Mouse (Mus musculus) forebrain, postnatal 0 days (tissue): ENCODE measurements around the gene Ficd. TPM values are rescaled to one million over a fixed set of nuclear protein-coding genes. Genes with fewer than 3 reads are reported as not detected.
"Not testable (repeated sequence)": the region's sequence is repeated elsewhere in the genome, so short reads cannot be mapped to it uniquely, and the experiment has no call there.

Experiments
- ATAC-seq: fragments of 200-750 bp; cut with Nextera tagmentation; 2 replicates; pipeline ENCODE4 v1.8.0; 2017; ENCODE audit warnings: mild to moderate bottlenecking, moderate library complexity
- DNase-seq: peaks from one replicate; pipeline ENCODE4 v3.0.0-alpha.2; 2015
- H3K27ac ChIP-seq: fragments of 300-500 bp; sonication (generic); 2 replicates; pipeline ENCODE4 v1.5.1; 2014; ENCODE audit warnings: low read depth, mild to moderate bottlenecking, antibody characterized with exemption, low read length, moderate library complexity, mixed read lengths
- H3K27me3 ChIP-seq: fragments of 300-500 bp; sonication (generic); 2 replicates; pipeline ENCODE4 v1.6.1; 2014; ENCODE audit warnings: mild to moderate bottlenecking, low read length, mixed read lengths; ENCODE audit not compliant: insufficient read depth
- H3K36me3 ChIP-seq: fragments of 300-500 bp; sonication (generic); 2 replicates; pipeline ENCODE4 v1.6.1; 2014; ENCODE audit warnings: mild to moderate bottlenecking, moderate library complexity; ENCODE audit not compliant: insufficient read depth
- H3K4me1 ChIP-seq: fragments of 300-500 bp; sonication (generic); 2 replicates; pipeline ENCODE4 v1.6.1; 2014; ENCODE audit warnings: antibody characterized with exemption; ENCODE audit not compliant: insufficient read depth
- H3K4me2 ChIP-seq: fragments of 300-500 bp; sonication (generic); 2 replicates; pipeline ENCODE4 v1.6.1; 2014; ENCODE audit warnings: low read depth, mild to moderate bottlenecking, moderate library complexity
- H3K4me3 ChIP-seq: fragments of 300-500 bp; sonication (generic); 2 replicates; pipeline ENCODE4 v1.5.1; 2014; ENCODE audit warnings: low read depth, low read length, mixed read lengths
- H3K9ac ChIP-seq: fragments of 300-500 bp; sonication (generic); 2 replicates; pipeline ENCODE4 v1.6.1; 2014; ENCODE audit warnings: mild to moderate bottlenecking
- H3K9me3 ChIP-seq: fragments of 300-500 bp; sonication (generic); 2 replicates; pipeline ENCODE4 v1.6.1; 2016; ENCODE audit warnings: low read length
- CTCF ChIP-seq: sonication (generic); IDR thresholded peaks from 2 replicates; pipeline ENCODE4 v1.5.1; 2016; ENCODE audit warnings: antibody characterized with exemption, control low read depth, low read depth
- WGBS: fragments of 180-500 bp; shearing (Covaris S2); extraction: QIAGEN DNeasy Blood & Tissue Kit; methylation state at CpG from one replicate; pipeline ENCODE4 v1.1.7; 2014; 5-methylcytosine and 5-hydroxymethylcytosine counted together
- polyA plus RNA-seq: library from polyadenylated mRNA; unstranded; fragments of >200 nt; fragmentation: Nextera tagmentation; extraction: Ambion mirVana; gene quantifications from 2 replicates; pipeline ENCODE4 v1.2.1, GENCODE M21; 2015
- total RNA-seq: library from RNA; depleted of rRNA; stranded (reverse); fragments of >200 nt; gene quantifications from 2 replicates; pipeline ENCODE4 v1.2.3, GENCODE M21; 2014

Ficd gene
- total and polyA plus RNA-seq, 2 experiments from 2014 or later: 8.0 to 9.2 TPM

DNA sequence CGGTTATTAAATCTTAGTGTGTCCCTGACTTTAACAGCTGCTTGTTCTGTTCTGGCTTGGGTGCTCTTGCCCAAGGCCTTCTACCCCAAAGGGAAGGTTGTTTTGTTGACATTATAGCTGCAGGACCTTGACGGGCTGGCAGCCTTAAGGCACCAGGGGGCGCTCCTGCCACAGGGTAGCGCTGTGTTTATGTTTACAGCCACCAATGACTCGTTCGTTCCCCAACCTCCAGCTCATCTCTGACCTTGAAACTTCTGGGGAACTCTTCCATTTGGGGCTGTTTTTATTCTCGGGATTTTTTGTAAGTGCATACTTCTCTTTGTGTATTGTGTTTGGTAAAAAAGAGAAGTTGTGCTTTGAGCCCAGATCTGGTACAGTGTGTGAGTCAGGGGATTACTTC lies 38.1 kb downstream of the Ficd start:
- peak; percentile 82 for DNase-seq
- Histone ChIP-seq H3K4me1 (peaks cover 7% of the 10 kb centered on the region), H3K27ac (no peak overlapping the region), H3K9me3 (no peaks in the 10 kb centered on the region), H3K36me3 (peaks cover 28% of the 10 kb centered on the region), H3K4me3 (peak overlapping the region; percentile 97), H3K4me2 (peak overlapping the region; percentile 95), H3K27me3 (no peaks in the 10 kb centered on the region), H3K9ac (peak overlapping the region; percentile 92; the same call in 1 of the 2 replicates)
- TF ChIP-seq CTCF: peak; percentile 94
- WGBS: under 1% methylated on average over 7 of the region's 7 CpGs
- ATAC-seq: no peak

DNA sequence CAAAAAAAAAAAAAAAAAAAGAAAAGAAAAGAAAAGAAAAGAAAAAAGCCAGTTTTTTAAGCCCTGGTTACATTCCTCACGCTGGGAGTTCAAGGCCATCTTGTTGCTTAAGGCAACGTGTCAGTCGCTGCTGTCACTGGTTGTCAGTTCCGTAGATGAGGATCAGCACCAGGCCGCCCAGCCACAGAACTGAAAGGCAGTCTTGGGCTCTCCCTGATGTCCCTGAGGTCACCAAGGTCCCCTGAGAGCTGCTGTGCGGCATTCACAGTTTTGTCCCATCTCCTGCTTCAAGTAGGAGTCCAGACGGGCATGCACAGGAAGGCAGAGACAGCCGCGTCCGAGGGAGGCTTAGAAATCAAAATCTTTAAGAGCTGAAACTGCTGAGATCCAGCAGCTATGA lies 40.0 kb downstream of the Ficd start:
- no peaks in the 10 kb centered on the region for H3K9me3 ChIP-seq
- no peak for TF ChIP-seq CTCF
- no peak overlapping the region for H3K4me3 ChIP-seq
- H3K4me2 ChIP-seq: no peak overlapping the region
- peaks cover 2% of the 10 kb centered on the region for H3K4me1 ChIP-seq
- DNase-seq (no peak), ATAC-seq (no peak)
- 93% methylated on average over 10 of the region's 10 CpGs for WGBS
- H3K27me3 ChIP-seq: no peaks in the 10 kb centered on the region
- no peak overlapping the region for H3K9ac ChIP-seq
- peaks cover 28% of the 10 kb centered on the region for H3K36me3 ChIP-seq
- H3K27ac ChIP-seq: no peak overlapping the region

DNA sequence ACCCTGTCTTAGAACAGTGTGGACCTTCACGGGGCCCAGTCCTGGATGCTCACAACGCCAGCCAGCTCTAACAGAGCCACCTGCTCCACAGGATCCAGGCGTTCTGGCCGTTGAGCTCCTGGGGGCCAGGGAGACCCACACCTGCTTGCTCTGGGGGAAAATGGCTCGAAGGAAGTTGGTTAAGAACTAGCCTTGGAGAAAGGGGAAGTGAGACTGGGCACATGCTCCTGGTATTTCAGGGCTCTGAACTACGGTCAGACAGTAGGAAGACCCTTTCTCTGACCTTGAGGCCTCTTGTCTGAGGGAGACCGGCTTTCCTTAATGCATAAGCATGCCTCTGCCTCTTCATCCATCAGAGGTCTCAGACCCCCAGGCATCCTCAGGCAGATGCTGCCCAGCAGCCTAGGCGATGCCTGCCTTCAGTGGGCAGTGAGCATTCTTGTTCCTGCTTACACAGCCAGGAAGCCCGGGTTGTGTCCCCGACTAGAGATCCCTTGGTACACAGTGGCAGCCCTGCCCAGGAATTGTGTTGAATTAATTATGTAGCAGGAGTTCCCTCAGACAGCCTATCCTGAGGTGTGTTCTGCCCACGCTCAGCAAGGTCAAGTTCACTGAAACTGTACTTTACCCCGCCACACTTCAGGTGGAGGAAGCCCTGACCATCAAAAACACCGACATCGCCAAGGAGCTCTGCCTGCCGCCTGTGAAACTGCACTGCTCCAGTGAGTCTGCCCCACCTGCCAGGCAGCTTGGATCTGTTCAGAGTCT lies 40.7 kb downstream of the Ficd start:
- peaks cover 28% of the 10 kb centered on the region for H3K36me3 ChIP-seq
- H3K9ac ChIP-seq: no peak overlapping the region
- H3K4me3 ChIP-seq: no peak overlapping the region
- H3K4me2 ChIP-seq: no peak overlapping the region
- no peaks in the 10 kb centered on the region for H3K9me3 ChIP-seq
- ATAC-seq (no peak), DNase-seq (no peak)
- no peaks in the 10 kb centered on the region for H3K4me1 ChIP-seq
- 92% methylated on average over 15 of the region's 15 CpGs for WGBS
- H3K27me3 ChIP-seq: no peaks in the 10 kb centered on the region
- no peak for TF ChIP-seq CTCF
- H3K27ac ChIP-seq: no peak overlapping the region

DNA sequence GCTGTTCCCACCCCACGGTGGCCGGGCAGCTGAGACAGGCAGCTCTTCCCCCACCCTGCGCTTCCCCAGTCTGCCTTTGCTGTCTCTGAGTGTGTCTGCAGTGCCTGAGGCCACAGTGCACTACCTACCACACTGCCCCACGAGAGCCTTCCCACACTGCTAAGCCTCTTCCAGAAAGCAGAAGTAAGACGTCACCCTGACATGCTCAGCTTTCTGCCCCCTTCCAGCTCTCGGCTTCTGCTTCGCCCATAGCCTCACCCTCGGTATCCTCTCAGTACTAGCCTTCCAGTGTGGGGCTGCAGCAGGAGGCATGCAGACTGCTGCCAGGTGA lies 41.3 kb downstream of the Ficd start:
- Histone ChIP-seq H3K4me1 (no peaks in the 10 kb centered on the region), H3K27me3 (no peaks in the 10 kb centered on the region), H3K4me3 (no peak overlapping the region), H3K9ac (no peak overlapping the region), H3K9me3 (no peaks in the 10 kb centered on the region), H3K27ac (no peak overlapping the region), H3K36me3 (peaks cover 28% of the 10 kb centered on the region), H3K4me2 (no peak overlapping the region)
- TF ChIP-seq CTCF: no peak
- WGBS: 90% methylated on average over 8 of the region's 8 CpGs
- DNase-seq: no peak
- ATAC-seq: no peak

DNA sequence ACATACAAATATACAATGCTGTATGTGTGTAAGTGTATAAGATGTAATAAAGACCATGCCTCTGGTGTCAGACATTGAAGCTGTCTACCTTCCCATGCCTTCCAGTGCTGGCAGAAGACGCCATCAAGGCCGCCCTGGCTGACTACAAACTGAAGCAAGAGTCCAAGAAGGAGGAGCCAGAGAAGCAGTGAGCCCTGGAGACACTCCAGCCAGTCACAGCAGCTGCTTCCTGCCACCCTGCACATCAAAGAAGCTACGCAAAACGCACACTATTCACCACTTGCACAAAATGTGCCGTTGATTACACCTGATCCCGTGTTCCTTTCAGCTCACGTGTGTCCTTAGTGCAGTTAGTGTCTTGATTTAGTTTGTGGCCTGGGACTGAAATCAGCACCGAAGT lies 42.1 kb downstream of the Ficd start:
- H3K27me3 ChIP-seq, H3K4me3 ChIP-seq, H3K9ac ChIP-seq, DNase-seq, ATAC-seq, H3K4me1 ChIP-seq, H3K4me2 ChIP-seq, H3K9me3 ChIP-seq, H3K27ac ChIP-seq: not testable (repeated sequence)
- WGBS: 88% methylated on average over 8 of the region's 8 CpGs
- H3K36me3 ChIP-seq: peaks cover 28% of the 10 kb centered on the region

DNA sequence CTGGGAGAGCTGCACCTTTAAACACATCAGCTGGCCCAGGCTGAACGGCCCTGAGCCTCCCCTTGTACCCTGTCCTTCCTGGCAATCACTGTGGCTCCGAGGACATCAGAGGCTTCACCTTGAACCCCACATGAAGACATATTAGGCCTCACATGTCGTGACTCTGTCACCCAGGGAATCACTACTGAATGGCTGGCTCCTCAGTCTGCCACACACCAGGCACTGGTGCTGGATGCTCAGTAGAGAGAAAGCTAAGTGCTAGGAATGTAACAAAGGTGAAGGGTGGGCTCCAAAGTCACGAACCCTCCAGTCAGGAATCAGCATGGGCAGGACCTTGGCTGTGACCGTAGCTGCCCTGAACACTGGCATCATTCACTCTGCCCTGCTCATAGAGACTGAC lies 44.0 kb downstream of the Ficd start:
- Histone ChIP-seq H3K27me3 (no peaks in the 10 kb centered on the region; the same call in 1 of the 2 replicates), H3K4me2 (no peak overlapping the region), H3K4me3 (no peak overlapping the region), H3K36me3 (peaks cover 26% of the 10 kb centered on the region), H3K4me1 (no peaks in the 10 kb centered on the region), H3K27ac (no peak overlapping the region), H3K9ac (no peak overlapping the region), H3K9me3 (no peaks in the 10 kb centered on the region)
- DNase-seq: no peak
- WGBS: 81% methylated on average over 5 of the region's 5 CpGs
- no peak for TF ChIP-seq CTCF
- no peak for ATAC-seq

DNA sequence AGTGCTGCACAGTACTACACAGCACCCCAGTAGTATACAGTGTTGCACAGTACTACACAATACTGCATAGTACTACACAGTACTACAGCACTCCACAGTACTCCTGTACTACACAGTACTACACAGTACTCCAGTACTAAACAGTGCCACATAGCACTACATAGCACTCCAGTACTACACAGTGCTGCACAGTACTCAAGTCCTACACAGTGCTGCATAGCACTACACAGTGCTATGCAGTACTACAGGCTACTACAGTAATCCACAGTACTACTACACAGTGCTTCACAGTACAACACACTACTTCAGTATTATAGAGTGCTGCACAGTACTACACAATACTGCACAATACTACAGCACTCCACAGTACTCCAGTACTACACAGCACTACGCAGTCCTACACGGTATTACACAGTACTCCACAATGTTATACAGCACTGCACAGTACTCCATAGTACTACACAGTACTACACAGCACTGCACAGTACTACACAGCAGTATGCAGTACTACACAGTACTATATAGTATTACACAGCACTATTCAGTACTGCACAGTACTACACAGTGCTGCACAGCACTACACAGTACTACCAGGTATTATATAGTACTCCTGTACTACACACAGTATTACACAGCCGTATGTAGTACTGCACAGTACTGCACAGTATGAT lies 44.6 kb downstream of the Ficd start:
- Histone ChIP-seq H3K4me3 (no peak overlapping the region), H3K27ac (no peak overlapping the region), H3K9me3 (no peaks in the 10 kb centered on the region), H3K27me3 (no peaks in the 10 kb centered on the region; the same call in 1 of the 2 replicates), H3K9ac (no peak overlapping the region), H3K4me1 (no peaks in the 10 kb centered on the region), H3K4me2 (no peak overlapping the region), H3K36me3 (peaks cover 20% of the 10 kb centered on the region)
- WGBS: 99% methylated on average over 3 of the region's 3 CpGs
- no peak for DNase-seq
- TF ChIP-seq CTCF: no peak
- peak; percentile 20; the same call in 1 of the 2 replicates for ATAC-seq
